Mouse (Mus musculus): Measurements from ENCODE around the gene Tor1aip2.
"Not testable (repeated sequence)": the region's sequence is repeated elsewhere in the genome, so short reads cannot be mapped to it uniquely, and the experiment has no call there.

Gene Tor1aip2

GRCm38 (mm10) chr1:156035269-156035929 lies at the start of gene Tor1aip2:
Tor1aip2 (plus strand) TSS chr1:156035403.
- no peak for DNase-seq (ENCODE audit: low spot score in 2 of 2)

- DNase-seq (ENCODE audit: low spot score in 2 of 2), result no peak
Observed at GRCm38 (mm10) chr1:155987625-155988024, 47.6 kb upstream of the Tor1aip2 start.

GRCm38 (mm10) chr1:155989387-155989786 lies 45.8 kb upstream of the Tor1aip2 start:
- no peak for DNase-seq (ENCODE audit: low spot score in 2 of 2)

GRCm38 (mm10) chr1:155990391-155990790 lies 44.8 kb upstream of the Tor1aip2 start:
- DNase-seq (ENCODE audit: low spot score in 2 of 2), result no peak

GRCm38 (mm10) chr1:155994524-155994923 lies 40.7 kb upstream of the Tor1aip2 start:
- DNase-seq (ENCODE audit: low spot score in 2 of 2), result no peak

- no peak for DNase-seq (ENCODE audit: low spot score in 2 of 2)
Observed at GRCm38 (mm10) chr1:155995612-155996011, 39.6 kb upstream of the Tor1aip2 start.

- DNase-seq (ENCODE audit: low spot score in 2 of 2), result no peak
Observed at GRCm38 (mm10) chr1:156002366-156002765, 32.8 kb upstream of the Tor1aip2 start.

- no peak for DNase-seq (ENCODE audit: low spot score in 2 of 2)
Observed at GRCm38 (mm10) chr1:156003201-156003935, 31.8 kb upstream of the Tor1aip2 start.

- no peak for DNase-seq (ENCODE audit: low spot score in 2 of 2)
Observed at GRCm38 (mm10) chr1:156005906-156006305, 29.3 kb upstream of the Tor1aip2 start.

GRCm38 (mm10) chr1:156009003-156009402 lies 26.2 kb upstream of the Tor1aip2 start:
- no peak for DNase-seq (ENCODE audit: low spot score in 2 of 2)

GRCm38 (mm10) chr1:156019800-156020199 lies 15.4 kb upstream of the Tor1aip2 start:
- no peak for DNase-seq (ENCODE audit: low spot score in 2 of 2)

- DNase-seq (ENCODE audit: low spot score in 2 of 2), result no peak
Observed at GRCm38 (mm10) chr1:156020402-156020801, 14.8 kb upstream of the Tor1aip2 start.

- DNase-seq (ENCODE audit: low spot score in 2 of 2), result no peak
Observed at GRCm38 (mm10) chr1:156024831-156025503, 10.2 kb upstream of the Tor1aip2 start.

GRCm38 (mm10) chr1:156027849-156028248 lies 7.4 kb upstream of the Tor1aip2 start:
- DNase-seq (ENCODE audit: low spot score in 2 of 2), result no peak

GRCm38 (mm10) chr1:156028340-156028975 lies 6.7 kb upstream of the Tor1aip2 start:
- no peak for DNase-seq (ENCODE audit: low spot score in 2 of 2)

GRCm38 (mm10) chr1:156033921-156034320 lies 1.3 kb upstream of the Tor1aip2 start:
- DNase-seq (ENCODE audit: low spot score in 2 of 2), result no peak

GRCm38 (mm10) chr1:156034661-156035060 lies 542 bp upstream of the Tor1aip2 start:
- DNase-seq (ENCODE audit: low spot score in 2 of 2), result no peak

- DNase-seq (ENCODE audit: low spot score in 2 of 2), result peak; percentile 95 to 97
Observed at GRCm38 (mm10) chr1:156035930-156036737, 931 bp downstream of the Tor1aip2 start, which contains the start of gene Tor1aip1. Tor1aip1 (minus strand) TSS chr1:156036480.

GRCm38 (mm10) chr1:156037144-156037583 lies 2.0 kb downstream of the Tor1aip2 start:
- DNase-seq (ENCODE audit: low spot score in 2 of 2), result no peak

GRCm38 (mm10) chr1:156039989-156040388 lies 4.8 kb downstream of the Tor1aip2 start:
- not testable (repeated sequence) for DNase-seq (ENCODE audit: low spot score in 2 of 2)
